Comparison of ENCODE assay signal across 8 mouse cellular contexts in the genomic region with DNA sequence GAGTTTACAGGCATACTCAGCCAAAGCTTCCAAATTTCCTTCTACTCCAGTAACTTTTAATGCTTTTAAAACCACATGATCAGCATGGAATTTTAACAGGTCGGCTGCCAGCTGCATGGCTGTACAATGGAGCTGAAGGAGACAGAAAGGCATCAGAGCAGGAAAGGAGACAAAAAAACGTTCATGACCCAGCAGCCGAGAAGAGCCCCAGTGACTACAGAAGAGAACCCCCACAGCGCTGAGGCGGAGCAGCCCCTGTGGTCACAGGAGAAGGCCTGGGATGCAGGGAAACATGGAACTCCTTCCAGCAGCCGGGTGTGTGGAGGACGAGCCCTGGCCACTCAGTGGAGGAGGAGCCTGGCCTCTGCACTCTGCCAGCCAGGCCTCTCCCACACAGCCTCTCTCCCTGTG. TPM values are rescaled to one million over a fixed set of nuclear protein-coding genes. Genes with fewer than 3 reads are reported as not detected.
DNase-seq lines count a peak whose midpoint lies in the region; ATAC-seq lines count a peak whose summit lies in the region.

No protein-coding gene starts in this region.

- H3K27me3 ChIP-seq in liver, embryonic 12.5 days (replicated peaks) = no peaks in the 10 kb centered on the region

- no peaks in the 10 kb centered on the region for H3K9me3 ChIP-seq in liver, embryonic 12.5 days (replicated peaks)

- WGBS in liver, embryonic 12.5 days (ENCODE audit: insufficient replicate concordance) = 74% methylated on average over 7 of the region's 7 CpGs

- no peak overlapping the region for H3K27ac ChIP-seq in liver, embryonic 12.5 days

- no peak for ATAC-seq in liver, embryonic 12.5 days

- peaks cover 3% of the 10 kb centered on the region; the same call in 1 of the 2 replicates for H3K4me1 ChIP-seq in liver, embryonic 12.5 days

- no peak overlapping the region for H3K4me3 ChIP-seq in liver, embryonic 12.5 days

- no peak overlapping the region for H3K9ac ChIP-seq in liver, embryonic 12.5 days

- peaks cover 42% of the 10 kb centered on the region for H3K36me3 ChIP-seq in liver, embryonic 12.5 days

- no peak overlapping the region for H3K4me2 ChIP-seq in liver, embryonic 12.5 days

- DNase-seq in adrenal gland, postnatal 14 days = peak; percentile 15
- DNase-seq in adrenal gland, adult 18-20 months (ENCODE audit: low spot score in 2 of 2) = no peak
- peak; percentile 44 for DNase-seq in urinary bladder, postnatal 14 days (ENCODE audit: low spot score)
- DNase-seq in urinary bladder, postnatal 25 days (ENCODE audit: low spot score) = no peak
- DNase-seq in kidney, postnatal 10 days = peak; percentile 54
- peak; percentile 43 for DNase-seq in ovary, postnatal 14 days (ENCODE audit: low spot score)
- DNase-seq in cerebellum, postnatal 4 days (ENCODE audit: low spot score in 2 of 2) = no peak

RNA-seq across cellular contexts. Expression of a gene that starts 27.4 kb away (rescaled TPM):
- 13.0 and 13.7 TPM in 2 replicates for total RNA-seq in adrenal gland, postnatal 14 days (2021)
- 10 to 100 TPM; 11.0 to 12.2 TPM for total RNA-seq in adrenal gland, adult 18-20 months (2021)
- 9.4 and 11.4 TPM in 2 replicates for polyA plus RNA-seq in liver, embryonic 12.5 days (2016; fragmentation: Nextera tagmentation; extraction: Ambion mirVana)

RNA-seq across cellular contexts. Expression of a gene that starts 27.4 kb away (rescaled TPM):
- total RNA-seq in adrenal gland, postnatal 14 days (2021) = 26.4 and 32.3 TPM in 2 replicates
- 10 to 100 TPM; 21.7 to 31.1 TPM for total RNA-seq in adrenal gland, adult 18-20 months (2021)
- polyA plus RNA-seq in liver, embryonic 12.5 days (2016; fragmentation: Nextera tagmentation; extraction: Ambion mirVana) = 28.6 and 30.2 TPM in 2 replicates

RNA-seq across cellular contexts. Expression of a gene that starts 35.5 kb away (rescaled TPM):
- total RNA-seq in adrenal gland, postnatal 14 days (2021) = 18.1 and 19.6 TPM in 2 replicates
- 10 to 100 TPM in 1 of 2 experiments, 1 to 10 TPM in 1; 9.8 to 20.7 TPM for total RNA-seq in adrenal gland, adult 18-20 months (2021)
- 13.1 and 13.4 TPM in 2 replicates for polyA plus RNA-seq in liver, embryonic 12.5 days (2016; fragmentation: Nextera tagmentation; extraction: Ambion mirVana)

Comparison
In these comparisons a context has a peak if more than half of its experiments do, and no peak if none do; other contexts are left out.
1. DNase-seq: peak in adrenal gland, postnatal 14 days (single experiment), urinary bladder, postnatal 14 days (single experiment), kidney, postnatal 10 days (single experiment) and ovary, postnatal 14 days (single experiment); none in adrenal gland, adult 18-20 months (0 of 2), urinary bladder, postnatal 25 days (single experiment) and cerebellum, postnatal 4 days (0 of 2).